Mouse (Mus musculus): Measurements from ENCODE around the gene Accs. TPM values are rescaled to one million over a fixed set of nuclear protein-coding genes. Genes with fewer than 3 reads are reported as not detected.

Gene Accs
- polyA plus RNA-seq, 1 experiment = 4.8 TPM

GRCm38 (mm10) chr2:93869107-93869600 lies 19.4 kb upstream of the Accs start, which contains the start of gene Accsl:
Accsl (minus strand) TSS chr2:93869157.
- Histone ChIP-seq H3K9me3 (replicated peaks; ENCODE audit: control insufficient read depth, insufficient read depth, low read length, poor library complexity, severe bottlenecking) (no peaks in the 10 kb centered on the region), H3K4me3 (ENCODE audit: low read depth, low read length) (no peak within 1 kb of the TSS), H3K9ac (ENCODE audit: low read depth, poor library complexity, severe bottlenecking) (no peak within 1 kb of the TSS), H3K36me3 (ENCODE audit: control insufficient read depth, insufficient read depth, low read length, poor library complexity, severe bottlenecking) (no peaks in the 10 kb centered on the region), H3K27me3 (ENCODE audit: control insufficient read depth, insufficient read depth, low read length, poor library complexity, severe bottlenecking) (no peaks in the 10 kb centered on the region), H3K4me1 (ENCODE audit: control insufficient read depth, insufficient read depth, low read length) (peaks cover 2% of the 10 kb centered on the region), H3K27ac (ENCODE audit: insufficient read depth, low read length) (no peak within 1 kb of the TSS)
- TF ChIP-seq POLR2A (IDR thresholded peaks at IDR 0.05; ENCODE audit: insufficient read depth, low read length) (no peak), EP300 (IDR thresholded peaks at IDR 0.05; ENCODE audit: insufficient read depth, low read depth, low read length) (no peak), CTCF (IDR thresholded peaks at IDR 0.05; ENCODE audit: low read depth, low read length) (no peak)

DNA sequence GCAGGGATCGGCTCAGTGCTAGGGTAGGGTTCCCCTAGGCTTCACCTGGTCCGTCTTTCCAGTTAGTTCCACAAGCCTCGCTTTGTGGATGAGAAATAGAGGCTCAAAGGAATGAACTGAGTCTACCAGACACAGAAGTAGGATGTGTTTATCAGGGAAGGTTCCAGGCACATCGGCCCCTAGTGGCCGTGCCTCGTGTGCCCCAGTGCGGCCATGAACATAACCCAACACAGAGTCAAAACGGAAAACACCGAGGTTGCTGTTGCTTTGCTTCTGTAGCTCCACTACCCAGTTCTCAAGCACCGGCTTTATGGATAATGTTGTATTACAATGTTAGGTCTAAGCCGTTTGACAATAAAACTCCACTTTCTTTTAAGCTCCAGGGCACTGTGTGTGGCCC lies 18.8 kb upstream of the Accs start:
- Histone ChIP-seq H3K27ac (ENCODE audit: insufficient read depth, low read length) (no peak overlapping the region), H3K27me3 (ENCODE audit: control insufficient read depth, insufficient read depth, low read length, poor library complexity, severe bottlenecking) (no peaks in the 10 kb centered on the region), H3K36me3 (ENCODE audit: control insufficient read depth, insufficient read depth, low read length, poor library complexity, severe bottlenecking) (no peaks in the 10 kb centered on the region), H3K9ac (ENCODE audit: low read depth, poor library complexity, severe bottlenecking) (no peak overlapping the region), H3K9me3 (replicated peaks; ENCODE audit: control insufficient read depth, insufficient read depth, low read length, poor library complexity, severe bottlenecking) (no peaks in the 10 kb centered on the region), H3K4me3 (ENCODE audit: low read depth, low read length) (no peak overlapping the region), H3K4me1 (ENCODE audit: control insufficient read depth, insufficient read depth, low read length) (peaks cover 2% of the 10 kb centered on the region)
- TF ChIP-seq CTCF (IDR thresholded peaks at IDR 0.05; ENCODE audit: low read depth, low read length) (peak; percentile 30), POLR2A (IDR thresholded peaks at IDR 0.05; ENCODE audit: insufficient read depth, low read length) (no peak)

- no peak overlapping the region for H3K27ac ChIP-seq (ENCODE audit: insufficient read depth, low read length)
- TF ChIP-seq POLR2A (IDR thresholded peaks at IDR 0.05; ENCODE audit: insufficient read depth, low read length) (no peak), EP300 (IDR thresholded peaks at IDR 0.05; ENCODE audit: insufficient read depth, low read depth, low read length) (no peak), CTCF (IDR thresholded peaks at IDR 0.05; ENCODE audit: low read depth, low read length) (no peak)
- H3K9me3 ChIP-seq (replicated peaks; ENCODE audit: control insufficient read depth, insufficient read depth, low read length, poor library complexity, severe bottlenecking) = no peaks in the 10 kb centered on the region
- no peak overlapping the region for H3K4me3 ChIP-seq (ENCODE audit: low read depth, low read length)
- no peaks in the 10 kb centered on the region for H3K36me3 ChIP-seq (ENCODE audit: control insufficient read depth, insufficient read depth, low read length, poor library complexity, severe bottlenecking)
- H3K9ac ChIP-seq (ENCODE audit: low read depth, poor library complexity, severe bottlenecking) = no peak overlapping the region
- H3K27me3 ChIP-seq (ENCODE audit: control insufficient read depth, insufficient read depth, low read length, poor library complexity, severe bottlenecking) = no peaks in the 10 kb centered on the region
- peaks cover 2% of the 10 kb centered on the region for H3K4me1 ChIP-seq (ENCODE audit: control insufficient read depth, insufficient read depth, low read length)
These were observed 13.5 kb upstream of the Accs start for GRCm38 (mm10) chr2:93863229-93863628.

DNA sequence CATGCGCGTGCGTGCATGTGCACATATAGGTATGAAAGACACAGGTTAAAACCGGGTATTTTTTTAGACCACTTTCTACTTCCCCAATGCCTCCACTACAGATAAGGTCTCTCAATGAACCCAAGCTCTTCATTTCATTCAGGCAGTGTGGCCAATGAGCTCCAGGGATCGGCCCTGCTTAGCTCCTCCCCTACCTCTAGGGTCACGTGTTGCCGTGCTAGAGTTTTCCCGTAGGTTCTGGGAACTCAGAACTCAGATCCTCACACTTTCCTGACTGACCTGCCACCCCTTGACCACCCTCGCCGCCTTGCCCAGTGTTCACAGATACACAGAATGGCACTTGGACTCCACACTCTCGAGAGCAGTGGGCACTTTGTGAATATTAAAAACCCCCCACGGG lies 9.1 kb upstream of the Accs start:
- Histone ChIP-seq H3K4me1 (ENCODE audit: control insufficient read depth, insufficient read depth, low read length) (peaks cover 2% of the 10 kb centered on the region), H3K4me3 (ENCODE audit: low read depth, low read length) (no peak overlapping the region)

DNA sequence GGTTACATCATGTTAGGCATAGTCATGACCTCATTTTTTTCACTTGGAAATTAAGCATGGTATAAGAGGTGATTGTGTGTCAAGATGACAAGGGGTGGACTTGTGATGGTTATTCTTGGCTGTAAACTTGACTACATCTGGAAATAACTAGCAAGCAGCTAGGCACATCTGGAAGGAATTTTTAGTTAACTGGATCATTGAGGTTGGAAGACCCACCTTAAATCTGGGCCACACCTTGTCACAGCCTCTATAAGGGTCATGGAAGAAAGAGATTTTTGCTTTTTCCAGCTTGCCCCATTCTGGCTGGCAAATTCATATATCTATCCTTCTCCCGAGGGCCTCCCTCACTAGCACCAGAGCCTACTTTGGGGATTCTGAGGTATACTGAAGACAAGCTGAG lies 1.6 kb upstream of the Accs start:
- no peak for TF ChIP-seq EP300 (IDR thresholded peaks at IDR 0.05; ENCODE audit: insufficient read depth, low read depth, low read length)
- no peaks in the 10 kb centered on the region for H3K36me3 ChIP-seq (ENCODE audit: control insufficient read depth, insufficient read depth, low read length, poor library complexity, severe bottlenecking)
- H3K4me3 ChIP-seq (ENCODE audit: low read depth, low read length) = no peak overlapping the region
- H3K27me3 ChIP-seq (ENCODE audit: control insufficient read depth, insufficient read depth, low read length, poor library complexity, severe bottlenecking) = no peaks in the 10 kb centered on the region
- H3K4me1 ChIP-seq (ENCODE audit: control insufficient read depth, insufficient read depth, low read length) = peaks cover 2% of the 10 kb centered on the region
- no peak overlapping the region for H3K27ac ChIP-seq (ENCODE audit: insufficient read depth, low read length)
- no peak overlapping the region for H3K9ac ChIP-seq (ENCODE audit: low read depth, poor library complexity, severe bottlenecking)
- no peaks in the 10 kb centered on the region for H3K9me3 ChIP-seq (replicated peaks; ENCODE audit: control insufficient read depth, insufficient read depth, low read length, poor library complexity, severe bottlenecking)

More for the DNA sequence above, 9.1 kb upstream of the Accs start:
- H3K27me3 ChIP-seq (ENCODE audit: control insufficient read depth, insufficient read depth, low read length, poor library complexity, severe bottlenecking) = no peaks in the 10 kb centered on the region
- TF ChIP-seq EP300 (IDR thresholded peaks at IDR 0.05; ENCODE audit: insufficient read depth, low read depth, low read length) (no peak), POLR2A (IDR thresholded peaks at IDR 0.05; ENCODE audit: insufficient read depth, low read length) (no peak), CTCF (IDR thresholded peaks at IDR 0.05; ENCODE audit: low read depth, low read length) (no peak)
- no peaks in the 10 kb centered on the region for H3K9me3 ChIP-seq (replicated peaks; ENCODE audit: control insufficient read depth, insufficient read depth, low read length, poor library complexity, severe bottlenecking)
- no peak overlapping the region for H3K27ac ChIP-seq (ENCODE audit: insufficient read depth, low read length)
- H3K9ac ChIP-seq (ENCODE audit: low read depth, poor library complexity, severe bottlenecking) = no peak overlapping the region
- H3K36me3 ChIP-seq (ENCODE audit: control insufficient read depth, insufficient read depth, low read length, poor library complexity, severe bottlenecking) = no peaks in the 10 kb centered on the region

DNA sequence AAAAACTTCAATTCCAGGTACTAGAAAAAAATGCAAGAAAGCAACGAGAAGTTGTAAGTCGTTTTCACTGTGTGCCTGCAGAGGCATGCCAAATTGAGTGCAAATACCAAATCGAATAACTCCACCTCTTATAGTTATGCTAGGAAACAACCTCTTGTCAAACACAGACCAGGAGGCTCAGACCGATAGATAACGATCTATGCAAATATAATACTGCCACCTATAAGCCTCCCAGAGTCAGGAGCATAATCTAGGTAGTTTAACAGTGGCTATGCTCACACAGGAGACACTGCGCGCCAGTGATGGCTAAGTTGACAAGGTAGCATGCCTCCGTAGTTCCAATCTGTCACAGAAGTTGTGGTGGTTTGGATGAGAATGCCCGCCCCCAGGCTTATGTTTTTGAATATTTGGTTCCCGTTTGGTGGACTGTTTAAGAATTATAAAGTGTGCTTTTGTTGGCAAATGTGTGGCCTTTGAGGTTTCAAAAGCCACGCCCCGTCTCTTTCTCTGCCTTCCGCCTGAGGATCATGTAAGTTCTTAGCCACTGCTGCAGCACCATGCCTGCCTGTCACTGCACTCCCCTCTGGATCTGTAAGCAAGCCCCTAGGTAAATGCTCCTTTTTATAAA lies 688 bp upstream of the Accs start:
- Histone ChIP-seq H3K36me3 (ENCODE audit: control insufficient read depth, insufficient read depth, low read length, poor library complexity, severe bottlenecking) (no peaks in the 10 kb centered on the region), H3K4me3 (ENCODE audit: low read depth, low read length) (no peak overlapping the region), H3K27ac (ENCODE audit: insufficient read depth, low read length) (no peak overlapping the region), H3K9me3 (replicated peaks; ENCODE audit: control insufficient read depth, insufficient read depth, low read length, poor library complexity, severe bottlenecking) (no peaks in the 10 kb centered on the region), H3K27me3 (ENCODE audit: control insufficient read depth, insufficient read depth, low read length, poor library complexity, severe bottlenecking) (no peaks in the 10 kb centered on the region), H3K4me1 (ENCODE audit: control insufficient read depth, insufficient read depth, low read length) (peaks cover 2% of the 10 kb centered on the region), H3K9ac (ENCODE audit: low read depth, poor library complexity, severe bottlenecking) (no peak overlapping the region)
- TF ChIP-seq CTCF (IDR thresholded peaks at IDR 0.05; ENCODE audit: low read depth, low read length) = no peak
- TF ChIP-seq POLR2A (IDR thresholded peaks at IDR 0.05; ENCODE audit: insufficient read depth, low read length) = no peak
- TF ChIP-seq EP300 (IDR thresholded peaks at IDR 0.05; ENCODE audit: insufficient read depth, low read depth, low read length) = no peak

All from ES-Bruce4 (cell line).